Mouse (Mus musculus) thymus, adult 2 months (tissue): ENCODE results near the gene Plaa. TPM values are rescaled to one million over a fixed set of nuclear protein-coding genes. Genes with fewer than 3 reads are reported as not detected.

Experiments
- DNase-seq: peaks from one replicate; pipeline ENCODE4 v3.0.0; 2021
- H3K27ac ChIP-seq: fragments of 200-500 bp; 2 replicates; pipeline ENCODE4 v1.5.1; 2012; ENCODE audit warnings: low read length, control low read depth; ENCODE audit not compliant: control insufficient read depth, insufficient read depth
- H3K27me3 ChIP-seq: fragments of 200-500 bp; 2 replicates; pipeline ENCODE4 v1.6.1; 2012; ENCODE audit warnings: mild to moderate bottlenecking, low read length, moderate library complexity, mixed read lengths; ENCODE audit not compliant: control insufficient read depth, insufficient read depth
- H3K36me3 ChIP-seq: fragments of 200-500 bp; 2 replicates; pipeline ENCODE4 v1.6.1; 2012; ENCODE audit warnings: mild to moderate bottlenecking, low read length, moderate library complexity; ENCODE audit not compliant: control insufficient read depth, insufficient read depth
- H3K4me1 ChIP-seq: fragments of 200-500 bp; replicated peaks from 2 replicates; pipeline ENCODE4 v1.6.1; 2012; ENCODE audit warnings: low read length; ENCODE audit not compliant: control insufficient read depth, insufficient read depth
- H3K4me3 ChIP-seq: fragments of 200-500 bp; 2 replicates; pipeline ENCODE4 v1.5.1; 2012; ENCODE audit warnings: mild to moderate bottlenecking, low read length, control low read depth, moderate library complexity; ENCODE audit not compliant: control insufficient read depth, insufficient read depth
- CTCF ChIP-seq: fragments of 200-500 bp; IDR thresholded peaks from 2 replicates; pipeline ENCODE4 v1.5.1; 2012; ENCODE audit warnings: mild to moderate bottlenecking, control low read depth, low read length, moderate library complexity, borderline replicate concordance; ENCODE audit not compliant: control insufficient read depth, poor library complexity, insufficient read depth; ENCODE audit errors: extremely low read depth
- POLR2A ChIP-seq: fragments of 200-500 bp; IDR thresholded peaks from 2 replicates; pipeline ENCODE4 v1.6.1; 2012; ENCODE audit warnings: mild to moderate bottlenecking, low read length, control low read depth, moderate library complexity; ENCODE audit not compliant: control insufficient read depth, poor library complexity, insufficient read depth; ENCODE audit errors: extremely low read depth
- WGBS: fragments of 180-500 bp; shearing (Covaris S2); methylation state at CpG from one replicate; pipeline ENCODE4 v1.1.7; 2018; 5-methylcytosine and 5-hydroxymethylcytosine counted together
- polyA plus RNA-seq: library from polyadenylated mRNA; depleted of rRNA; stranded (reverse); fragments of >200 nt; gene quantifications from 2 replicates; pipeline ENCODE4 v1.2.3, GENCODE M21; 2012

Plaa gene
- polyA plus RNA-seq, 1 experiment, result 89.9 TPM

- 1% methylated on average over 83 of the region's 83 CpGs for WGBS
- peak; percentile 93 for DNase-seq
- Histone ChIP-seq H3K27ac (no peak within 1 kb of the TSS), H3K4me3 (peak within 1 kb of the TSS; percentile 70), H3K27me3 (no peaks in the 10 kb centered on the region), H3K4me1 (no peaks in the 10 kb centered on the region), H3K36me3 (no peaks in the 10 kb centered on the region)
- TF ChIP-seq POLR2A, result peak; percentile 88
- peak; percentile 29; the same call in 1 of the 2 replicates for TF ChIP-seq CTCF
Measured at GRCm38 (mm10) chr4:94556265-94557054, 46.6 kb downstream of the Plaa start, which contains the start of the genes Gm10306 and Caap1. Gene Gm10306 (plus strand): TSS chr4:94556546. Gene Caap1 (minus strand): TSS chr4:94556796.

DNA sequence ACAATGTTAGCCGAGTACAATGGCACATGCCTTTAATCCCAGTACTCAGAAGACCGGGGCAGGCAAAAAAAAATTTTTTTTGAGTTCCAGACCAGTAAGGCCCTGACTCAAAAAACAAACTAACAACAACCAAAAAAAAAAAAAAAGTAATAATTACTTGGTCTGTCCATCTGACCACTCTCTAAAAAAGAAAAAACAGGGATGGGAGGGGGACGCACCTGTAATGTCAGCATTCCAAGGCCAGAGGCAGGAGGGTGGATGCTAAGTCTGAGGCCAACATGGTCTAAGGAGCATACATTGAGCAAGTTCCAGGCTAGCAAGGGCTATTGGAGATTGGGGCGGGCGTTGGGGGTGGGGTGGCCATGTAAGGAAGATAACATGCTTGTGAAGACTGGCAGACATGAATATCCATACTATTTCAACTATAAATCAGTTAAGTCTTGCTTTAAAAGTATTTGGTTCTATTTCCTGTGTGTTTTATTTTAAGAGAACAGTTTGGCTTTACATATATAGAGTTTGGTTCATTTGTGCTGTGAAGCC, 48.0 kb downstream of the Plaa start:
- no peaks in the 10 kb centered on the region for H3K36me3 ChIP-seq
- H3K4me3 ChIP-seq, result no peak overlapping the region
- WGBS, result 97% methylated on average over 5 of the region's 5 CpGs
- no peaks in the 10 kb centered on the region for H3K27me3 ChIP-seq
- no peak overlapping the region for H3K27ac ChIP-seq
- TF ChIP-seq CTCF, result no peak
- TF ChIP-seq POLR2A, result no peak
- DNase-seq, result no peak
- no peaks in the 10 kb centered on the region for H3K4me1 ChIP-seq

DNA sequence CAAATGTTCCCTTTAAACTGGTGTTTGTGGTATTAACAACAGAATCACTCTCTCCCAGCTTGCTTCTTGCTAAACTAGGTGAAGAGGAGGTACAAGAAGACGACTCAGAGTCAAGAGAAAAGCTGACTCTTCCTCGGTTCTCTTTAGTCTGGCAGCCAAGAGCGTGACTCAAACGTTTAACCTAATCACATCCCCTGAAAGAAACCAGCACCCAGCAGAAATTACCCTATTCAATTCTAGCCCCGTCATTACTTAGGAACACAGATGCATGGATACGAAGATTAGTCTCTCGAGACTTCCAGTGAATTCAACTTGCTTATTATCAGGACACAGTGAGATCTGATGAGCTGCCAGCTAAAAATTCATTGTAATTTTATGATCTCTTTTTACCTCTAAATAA, 58.7 kb downstream of the Plaa start:
- Histone ChIP-seq H3K36me3 (no peaks in the 10 kb centered on the region), H3K4me3 (no peak overlapping the region), H3K4me1 (no peaks in the 10 kb centered on the region), H3K27me3 (no peaks in the 10 kb centered on the region), H3K27ac (no peak overlapping the region)
- WGBS, result 92% methylated on average over 7 of the region's 7 CpGs
- DNase-seq, result no peak
- TF ChIP-seq CTCF (no peak), POLR2A (no peak)

DNA sequence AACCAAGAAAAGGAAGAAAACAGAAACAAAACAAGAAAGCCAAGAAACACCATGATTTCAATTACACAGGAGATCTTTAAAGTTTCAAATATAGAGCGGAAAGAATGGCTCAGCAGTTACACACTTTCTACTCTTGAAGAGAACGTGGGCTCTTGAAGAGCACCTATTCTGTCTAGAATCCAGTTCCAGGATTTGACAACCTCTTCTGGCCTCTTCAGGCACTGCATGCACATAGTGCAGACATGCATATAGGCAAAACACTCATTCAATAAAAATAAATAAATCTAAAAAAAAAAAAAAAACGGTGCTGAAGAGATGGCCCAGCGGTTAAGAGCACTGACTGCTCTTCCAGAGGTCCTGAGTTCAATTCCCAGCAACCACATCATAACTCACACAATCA, 60.0 kb downstream of the Plaa start:
- no peak for DNase-seq
- WGBS, result 93% methylated on average over 4 of the region's 4 CpGs
- TF ChIP-seq CTCF (no peak), POLR2A (no peak)
- Histone ChIP-seq H3K4me1 (no peaks in the 10 kb centered on the region), H3K4me3 (no peak overlapping the region), H3K27me3 (no peaks in the 10 kb centered on the region), H3K36me3 (no peaks in the 10 kb centered on the region), H3K27ac (no peak overlapping the region)

GRCm38 (mm10) chr4:94533205-94533604, 69.8 kb downstream of the Plaa start:
- Histone ChIP-seq H3K27me3 (no peaks in the 10 kb centered on the region), H3K36me3 (no peaks in the 10 kb centered on the region), H3K27ac (no peak overlapping the region), H3K4me3 (no peak overlapping the region), H3K4me1 (no peaks in the 10 kb centered on the region)
- no peak for DNase-seq
- no peak for TF ChIP-seq POLR2A

- Histone ChIP-seq H3K4me1 (no peaks in the 10 kb centered on the region), H3K36me3 (no peaks in the 10 kb centered on the region), H3K4me3 (no peak overlapping the region), H3K27me3 (no peaks in the 10 kb centered on the region), H3K27ac (no peak overlapping the region)
- no peak for DNase-seq
- no peak for TF ChIP-seq CTCF
- TF ChIP-seq POLR2A, result no peak
- whole genome bisulfite sequencing, result 94% methylated on average over 1 of the region's 1 CpGs
Measured at GRCm38 (mm10) chr4:94529448-94529847, 73.6 kb downstream of the Plaa start.

GRCm38 (mm10) chr4:94523321-94523720, 79.7 kb downstream of the Plaa start:
- H3K27ac ChIP-seq, result no peak overlapping the region
- H3K4me1 ChIP-seq, result no peaks in the 10 kb centered on the region
- H3K36me3 ChIP-seq, result no peaks in the 10 kb centered on the region
- no peak overlapping the region for H3K4me3 ChIP-seq
- no peaks in the 10 kb centered on the region for H3K27me3 ChIP-seq
- TF ChIP-seq CTCF (no peak), POLR2A (no peak)
- no peak for DNase-seq
